Mouse (Mus musculus): ENCODE results near the gene Tyw1. TPM values are rescaled to one million over a fixed set of nuclear protein-coding genes. Genes with fewer than 3 reads are reported as not detected.

Gene Tyw1
- total RNA-seq (2023), result 18.6 TPM

GRCm38 (mm10) chr5:130255017-130255720 lies at the start of gene Tyw1, which contains the start of gene Sbds:
Tyw1 (plus strand) TSS chr5:130255619.
Sbds (minus strand) TSS chr5:130255530.

GRCm38 (mm10) chr5:130216781-130217180 lies 38.6 kb upstream of the Tyw1 start, which contains the start of gene Tmem248:
Tmem248 (plus strand) TSS chr5:130217081.

GRCm38 (mm10) chr5:130369237-130369636 lies 113.8 kb downstream of the Tyw1 start, which contains the start of gene Caln1:
Caln1 (plus strand) TSS chr5:130369455.

GRCm38 (mm10) chr5:130384222-130384912 lies 128.9 kb downstream of the Tyw1 start, which contains the start of gene A330070K13Rik:
A330070K13Rik (minus strand) TSS chr5:130384631.

Other genes starting within 250 kb of the Tyw1 start
- 35.3 TPM for gene Asl, start 226.4 kb upstream of the Tyw1 start, total RNA-seq (2023)
- 18.8 TPM for gene Crcp, start 226.3 kb upstream of the Tyw1 start, total RNA-seq (2023)
- 7.4 TPM for gene Tpst1, start 182.3 kb upstream of the Tyw1 start, total RNA-seq (2023)
- 1.3 TPM for gene Kctd7, start 110.8 kb upstream of the Tyw1 start, total RNA-seq (2023)
- gene Rabgef1, start 83.8 kb upstream of the Tyw1 start, total RNA-seq (2023), result 39.0 TPM
- gene Tmem248, start 38.5 kb upstream of the Tyw1 start, total RNA-seq (2023), result 66.2 TPM
- gene Sbds, start 89 bp upstream of the Tyw1 start, total RNA-seq (2023), result 103 TPM
- gene Caln1, start 113.8 kb downstream of the Tyw1 start, total RNA-seq (2023), result not detected
- not detected for gene A330070K13Rik, start 129.0 kb downstream of the Tyw1 start, total RNA-seq (2023)